Mouse (Mus musculus) heart, adult 2 months (tissue): ENCODE results near the gene Evi5. TPM values are rescaled to one million over a fixed set of nuclear protein-coding genes. Genes with fewer than 3 reads are reported as not detected.

ENCODE experiments used
- DNase-seq, 2 experiments: peaks; one replicate each; pipeline ENCODE4 v3.0.0; 2021
- H3K27ac ChIP-seq: fragments of 200-600 bp; 2 replicates; pipeline ENCODE4 v1.8.1; 2022
- H3K27me3 ChIP-seq: fragments of 200-500 bp; 2 replicates; pipeline ENCODE4 v1.6.1; 2012; ENCODE audit warnings: mild to moderate bottlenecking, low read length, inconsistent platforms, mixed read lengths; ENCODE audit not compliant: control insufficient read depth, insufficient read depth
- H3K36me3 ChIP-seq: fragments of 200-500 bp; 2 replicates; pipeline ENCODE4 v1.6.1; 2012; ENCODE audit warnings: low read length, inconsistent platforms; ENCODE audit not compliant: control insufficient read depth, insufficient read depth
- H3K4me1 ChIP-seq: fragments of 200-500 bp; 2 replicates; pipeline ENCODE4 v1.6.1; 2011; ENCODE audit warnings: low read length; ENCODE audit not compliant: control insufficient read depth, insufficient read depth
- H3K4me3 ChIP-seq: fragments of 200-600 bp; 2 replicates; pipeline ENCODE4 v1.8.1; 2022
- H3K79me2 ChIP-seq: fragments of 200-500 bp; replicated peaks from 2 replicates; pipeline ENCODE4 v1.6.1; 2012; ENCODE audit warnings: mild to moderate bottlenecking, inconsistent platforms, low read length, moderate library complexity, mixed read lengths; ENCODE audit not compliant: control insufficient read depth, insufficient read depth
- H3K9ac ChIP-seq: fragments of 200-500 bp; 2 replicates; pipeline ENCODE4 v1.6.1; 2012; ENCODE audit warnings: low read depth, mild to moderate bottlenecking, control low read depth, inconsistent platforms, low read length, mixed read lengths
- CTCF ChIP-seq: fragments of 200-600 bp; IDR thresholded peaks from 2 replicates; pipeline ENCODE4 v1.8.1; 2022; ENCODE audit warnings: antibody characterized with exemption, mild to moderate bottlenecking, moderate library complexity
- EP300 ChIP-seq: fragments of 200-500 bp; IDR thresholded peaks from 2 replicates; pipeline ENCODE4 v1.6.1; 2011; ENCODE audit warnings: low read depth, low read length, control low read depth; ENCODE audit not compliant: insufficient read depth
- POLR2A ChIP-seq: fragments of 200-500 bp; IDR thresholded peaks from 2 replicates; pipeline ENCODE4 v1.6.1; 2011; ENCODE audit warnings: mild to moderate bottlenecking, low read depth, low read length, control low read depth; ENCODE audit not compliant: insufficient read depth
- WGBS: fragments of 180-500 bp; shearing (Covaris S2); methylation state at CpG from one replicate; pipeline ENCODE4 v1.1.7; 2018; 5-methylcytosine and 5-hydroxymethylcytosine counted together
- intact Hi-C: fragments of 180-260 bp; cut with DNase I; formaldehyde crosslinking; loops from one replicate; pipeline ENCODE4 v1.15.1; 2025
- polyA plus RNA-seq: library from polyadenylated mRNA; depleted of rRNA; stranded (reverse); fragments of >200 nt; gene quantifications from 2 replicates; pipeline ENCODE4 v1.2.3, GENCODE M21; 2012
- total RNA-seq, 2 experiments: library from RNA; stranded (reverse); gene quantifications; 2 replicates each; pipeline ENCODE4 v1.2.3; 2021

The Evi5 gene
- total and polyA plus RNA-seq, 3 experiments = 7.4 to 21.7 (median 20.5) TPM

DNA sequence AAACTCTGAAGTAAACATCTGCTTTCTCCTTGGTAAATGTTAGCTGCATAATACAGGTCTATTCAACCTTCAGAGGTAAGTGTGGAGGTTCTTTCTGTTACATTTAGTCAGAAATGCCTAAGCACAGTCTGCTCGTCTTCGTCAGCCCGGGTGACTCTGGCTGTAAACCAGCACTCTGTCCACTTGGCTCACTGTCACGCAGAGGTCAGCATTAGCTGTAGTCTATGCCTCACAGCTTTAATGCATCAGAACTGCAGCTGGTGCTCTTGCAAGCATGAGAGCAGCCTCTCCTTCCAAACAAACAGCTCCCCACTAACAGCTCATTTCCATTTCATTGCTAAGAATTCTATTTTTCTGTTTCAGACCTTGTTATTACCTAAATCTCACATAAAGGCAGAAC is 67.4 kb downstream of the Evi5 start:
- no peak overlapping the region for H3K27ac ChIP-seq
- TF ChIP-seq CTCF (no peak), POLR2A (no peak), EP300 (no peak)
- 49% methylated on average over 4 of the region's 4 CpGs for WGBS

DNA sequence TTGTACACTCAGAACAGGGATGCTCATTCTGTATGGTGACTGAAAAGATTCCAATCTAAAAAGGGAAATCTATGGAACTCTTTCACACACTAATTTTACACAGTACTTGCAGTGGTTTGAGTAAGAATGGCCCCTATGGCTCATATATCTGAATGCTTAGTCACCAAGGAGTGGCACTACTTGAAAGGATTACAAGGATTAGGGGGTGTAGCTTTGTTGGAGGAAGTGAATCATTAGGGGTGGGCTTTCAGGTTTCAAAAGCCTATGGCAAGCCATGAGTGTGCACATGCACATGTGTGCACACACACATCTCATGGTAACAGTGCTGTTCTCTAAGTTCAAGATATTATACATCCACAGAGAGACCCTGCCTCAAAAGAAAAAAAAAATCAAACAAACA is 72.3 kb downstream of the Evi5 start:
- intact Hi-C loops = no loop called here
- Histone ChIP-seq H3K27ac (no peak overlapping the region), H3K27me3 (no peaks in the 10 kb centered on the region), H3K4me3 (no peak overlapping the region), H3K9ac (no peak overlapping the region), H3K4me1 (no peaks in the 10 kb centered on the region), H3K36me3 (no peaks in the 10 kb centered on the region), H3K79me2 (no peaks in the 10 kb centered on the region)
- no peak for TF ChIP-seq CTCF
- TF ChIP-seq POLR2A = no peak
- TF ChIP-seq EP300 = no peak
- no peak for DNase-seq

More for the DNA sequence above, 67.4 kb downstream of the Evi5 start:
- no peak overlapping the region for H3K4me3 ChIP-seq
- H3K36me3 ChIP-seq = peaks cover 2% of the 10 kb centered on the region; the same call in 1 of the 2 replicates
- H3K4me1 ChIP-seq = no peaks in the 10 kb centered on the region
- no peaks in the 10 kb centered on the region for H3K79me2 ChIP-seq
- peak; percentile 34 to 44 for DNase-seq
- no peaks in the 10 kb centered on the region for H3K27me3 ChIP-seq
- H3K9ac ChIP-seq = no peak overlapping the region
- intact Hi-C loops = loop anchor here (5.0 kb wide), 1 partner anchor 60 kb away; no protein-coding TSS in a partner anchor

DNA sequence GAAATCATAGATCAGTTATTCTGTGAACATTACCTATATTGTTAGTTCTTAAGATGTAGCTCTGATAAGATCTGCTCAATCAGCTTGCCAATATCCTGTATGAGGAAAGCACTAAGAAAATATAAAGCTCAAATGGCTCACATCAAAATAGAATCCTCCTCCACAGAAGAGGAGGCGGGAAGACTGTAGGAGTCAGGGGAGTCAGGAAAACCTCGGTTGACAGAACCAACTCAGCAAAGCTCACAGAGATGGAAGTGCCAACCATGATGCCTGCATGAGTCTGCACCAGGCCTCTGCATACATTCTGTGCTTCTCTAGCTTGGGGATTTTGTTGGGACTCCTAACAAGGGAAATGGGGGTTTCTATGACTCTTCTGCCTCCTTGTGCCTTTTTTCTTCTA is 73.7 kb downstream of the Evi5 start:
- intact Hi-C loops = no loop called here
- H3K27ac ChIP-seq = no peak overlapping the region
- H3K4me3 ChIP-seq = no peak overlapping the region
- whole genome bisulfite sequencing = 75% methylated on average over 2 of the region's 2 CpGs
- no peak for TF ChIP-seq CTCF
- TF ChIP-seq POLR2A = no peak
- no peak for TF ChIP-seq EP300
- no peak overlapping the region for H3K9ac ChIP-seq
- no peaks in the 10 kb centered on the region for H3K4me1 ChIP-seq
- no peaks in the 10 kb centered on the region for H3K79me2 ChIP-seq
- DNase-seq = no peak
- H3K27me3 ChIP-seq = no peaks in the 10 kb centered on the region
- H3K36me3 ChIP-seq = no peaks in the 10 kb centered on the region

DNA sequence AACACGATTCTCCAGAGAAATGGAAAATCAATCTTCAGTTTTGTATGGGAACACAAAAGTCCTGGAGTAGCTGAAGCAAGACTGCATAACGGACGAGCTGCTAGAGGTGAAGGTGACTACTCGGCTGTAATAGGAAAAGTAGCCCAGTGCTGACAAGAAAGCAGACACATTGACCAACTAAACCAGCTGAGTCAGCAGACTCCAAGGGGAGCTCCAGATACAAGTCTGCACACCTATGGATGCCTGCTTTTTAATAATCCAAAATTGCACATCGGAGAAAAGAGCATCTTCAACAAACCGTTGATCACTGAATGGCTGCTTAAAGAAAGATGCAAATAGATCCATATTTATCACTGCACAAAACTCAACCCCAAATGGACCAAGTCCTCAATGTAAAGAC is 76.6 kb downstream of the Evi5 start:
- Histone ChIP-seq H3K4me1 (no peaks in the 10 kb centered on the region; the same call in 1 of the 2 replicates), H3K9ac (no peak overlapping the region), H3K27ac (no peak overlapping the region), H3K36me3 (no peaks in the 10 kb centered on the region; the same call in 1 of the 2 replicates), H3K27me3 (no peaks in the 10 kb centered on the region), H3K4me3 (no peak overlapping the region), H3K79me2 (no peaks in the 10 kb centered on the region)
- 94% methylated on average over 6 of the region's 6 CpGs for WGBS
- DNase-seq = no peak
- TF ChIP-seq CTCF = no peak
- no peak for TF ChIP-seq POLR2A
- TF ChIP-seq EP300 = no peak
- intact Hi-C loops = no loop called here

DNA sequence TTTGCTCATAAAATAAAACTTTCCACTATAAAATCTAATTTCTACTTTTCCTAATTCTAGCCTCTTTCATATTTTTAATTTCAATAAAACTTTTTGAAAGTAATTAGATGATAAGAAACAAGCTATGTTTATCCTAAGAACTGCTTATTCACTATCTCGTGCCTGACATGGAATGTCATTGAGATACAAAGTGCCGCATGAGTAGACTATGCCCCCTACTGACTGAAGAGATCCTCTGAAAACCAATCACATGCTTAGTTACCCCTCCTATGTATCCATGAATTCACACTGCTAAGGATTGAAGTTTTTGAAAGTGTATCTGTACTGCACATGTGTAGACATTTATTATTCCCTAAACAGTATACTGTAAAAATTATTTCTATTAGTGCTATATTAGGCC is 81.0 kb downstream of the Evi5 start:
- H3K9ac ChIP-seq = no peak overlapping the region
- H3K36me3 ChIP-seq = no peaks in the 10 kb centered on the region; the same call in 1 of the 2 replicates
- 25% methylated on average over 2 of the region's 2 CpGs for WGBS
- intact Hi-C loops = no loop called here
- DNase-seq = no peak
- H3K4me3 ChIP-seq = no peak overlapping the region
- TF ChIP-seq EP300 (no peak), POLR2A (no peak), CTCF (peak; percentile 61)
- H3K27me3 ChIP-seq = no peaks in the 10 kb centered on the region
- H3K27ac ChIP-seq = no peak overlapping the region; the same call in 1 of the 2 replicates
- H3K79me2 ChIP-seq = no peaks in the 10 kb centered on the region
- H3K4me1 ChIP-seq = no peaks in the 10 kb centered on the region; the same call in 1 of the 2 replicates

DNA sequence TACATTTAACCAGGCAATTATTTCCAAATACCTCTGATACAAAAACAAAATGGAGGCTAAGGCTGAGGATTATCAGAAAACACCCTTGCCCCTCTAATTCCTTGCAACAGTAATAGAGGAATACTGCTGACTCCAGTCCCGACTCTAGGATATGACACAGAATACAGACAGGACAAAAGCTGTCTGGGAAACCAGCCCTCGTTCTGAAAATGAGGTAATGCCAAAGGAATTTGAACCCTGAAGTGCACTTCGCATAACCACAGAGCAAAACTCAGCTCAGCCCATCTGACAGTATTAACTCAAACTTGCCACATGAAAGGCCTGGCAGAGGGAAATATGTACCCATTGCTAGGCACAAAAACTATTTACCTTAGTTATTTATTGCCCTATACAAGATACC is 81.6 kb downstream of the Evi5 start:
- Histone ChIP-seq H3K9ac (no peak overlapping the region), H3K36me3 (no peaks in the 10 kb centered on the region; the same call in 1 of the 2 replicates), H3K4me3 (no peak overlapping the region), H3K27ac (peak overlapping the region; percentile 31; the same call in 1 of the 2 replicates), H3K27me3 (no peaks in the 10 kb centered on the region), H3K79me2 (no peaks in the 10 kb centered on the region), H3K4me1 (no peaks in the 10 kb centered on the region; the same call in 1 of the 2 replicates)
- intact Hi-C loops = no loop called here
- DNase-seq = peak in 1 of 2 experiments; percentile 11
- TF ChIP-seq POLR2A = no peak
- TF ChIP-seq EP300 = no peak
- 8% methylated on average over 3 of the region's 3 CpGs for WGBS
